Mouse (Mus musculus) heart, postnatal 14 days (tissue): ENCODE data around the gene Slc6a3. TPM values are rescaled to one million over a fixed set of nuclear protein-coding genes. Genes with fewer than 3 reads are reported as not detected.

ENCODE experiments used
- DNase-seq, 2 experiments: peaks; one replicate each; pipeline ENCODE4 v3.0.0; 2021 to 2022
- intact Hi-C: fragments of 180-260 bp; cut with DNase I; formaldehyde crosslinking; loops from one replicate; pipeline ENCODE4 v1.15.1; 2025
- long read RNA-seq, 2 experiments: library from polyadenylated mRNA; stranded (forward); transcript quantifications; one replicate each; pipeline ENCODE4 v2.0.0; 2021
- total RNA-seq, 2 experiments: library from RNA; stranded (reverse); gene quantifications; 2 replicates each; pipeline ENCODE4 v1.2.3; 2021

Slc6a3 gene
- total RNA-seq: not detected
- long read RNA-seq, experiment 1: 0 reads
- long read RNA-seq, experiment 2: 0 reads

- peak; percentile 18 to 35 for DNase-seq
- intact Hi-C loops: no loop called here
Measured at GRCm38 (mm10) chr13:73536403-73536821, at the start of gene Slc6a3. Slc6a3 (plus strand) TSS chr13:73536747.

- intact Hi-C loops: no loop called here
- no peak for DNase-seq
Measured at GRCm38 (mm10) chr13:73488105-73488504, 48.4 kb upstream of the Slc6a3 start.

- DNase-seq: no peak
- intact Hi-C loops: no loop called here
Measured at GRCm38 (mm10) chr13:73488707-73489106, 47.8 kb upstream of the Slc6a3 start.

GRCm38 (mm10) chr13:73489986-73490385 lies 46.6 kb upstream of the Slc6a3 start:
- DNase-seq: no peak
- intact Hi-C loops: no loop called here

GRCm38 (mm10) chr13:73490564-73491170 lies 45.9 kb upstream of the Slc6a3 start:
- DNase-seq: no peak
- intact Hi-C loops: no loop called here

GRCm38 (mm10) chr13:73493183-73493582 lies 43.4 kb upstream of the Slc6a3 start:
- no peak for DNase-seq
- intact Hi-C loops: no loop called here

- intact Hi-C loops: no loop called here
Measured at GRCm38 (mm10) chr13:73494528-73494927, 42.0 kb upstream of the Slc6a3 start.

GRCm38 (mm10) chr13:73496137-73496536 lies 40.4 kb upstream of the Slc6a3 start:
- intact Hi-C loops: no loop called here
- no peak for DNase-seq

More at GRCm38 (mm10) chr13:73494528-73494927, 42.0 kb upstream of the Slc6a3 start:
- no peak for DNase-seq

- intact Hi-C loops: no loop called here
- DNase-seq: no peak
Measured at GRCm38 (mm10) chr13:73499893-73500604, 36.5 kb upstream of the Slc6a3 start.

- intact Hi-C loops: no loop called here
- DNase-seq: peak in 1 of 2 experiments; percentile 31
Measured at GRCm38 (mm10) chr13:73502719-73503118, 33.8 kb upstream of the Slc6a3 start.

- DNase-seq: peak; percentile 81 to 88
- intact Hi-C loops: loop anchor here (1.0 kb wide), 1 partner anchor 80 kb away; no protein-coding TSS in a partner anchor
Measured at GRCm38 (mm10) chr13:73505686-73506467, 30.7 kb upstream of the Slc6a3 start.

GRCm38 (mm10) chr13:73508817-73509550 lies 27.6 kb upstream of the Slc6a3 start:
- DNase-seq: no peak
- intact Hi-C loops: no loop called here

- DNase-seq: no peak
Measured at GRCm38 (mm10) chr13:73509869-73510268, 26.7 kb upstream of the Slc6a3 start.

GRCm38 (mm10) chr13:73512776-73513673 lies 23.5 kb upstream of the Slc6a3 start:
- DNase-seq: peak; percentile 70 to 85
- intact Hi-C loops: loop anchor here (1.0 to 5.0 kb wide), 4 partner anchors 114 to 394 kb away; partner anchors contain the start of gene Tert

More at GRCm38 (mm10) chr13:73509869-73510268, 26.7 kb upstream of the Slc6a3 start:
- intact Hi-C loops: loop anchor here (5.0 kb wide), 3 partner anchors 117 to 397 kb away; partner anchors contain the start of gene Tert

- intact Hi-C loops: no loop called here
- no peak for DNase-seq
Measured at GRCm38 (mm10) chr13:73516886-73517285, 19.7 kb upstream of the Slc6a3 start.

GRCm38 (mm10) chr13:73533716-73534115 lies 2.8 kb upstream of the Slc6a3 start:
- intact Hi-C loops: no loop called here
- DNase-seq: no peak

GRCm38 (mm10) chr13:73535287-73535686 lies 1.3 kb upstream of the Slc6a3 start:
- intact Hi-C loops: no loop called here

GRCm38 (mm10) chr13:73536824-73537223 lies 277 bp downstream of the Slc6a3 start:
- no peak for DNase-seq
- intact Hi-C loops: no loop called here

More at GRCm38 (mm10) chr13:73535287-73535686, 1.3 kb upstream of the Slc6a3 start:
- no peak for DNase-seq

GRCm38 (mm10) chr13:73564201-73564600 lies 27.7 kb downstream of the Slc6a3 start:
- no peak for DNase-seq
- intact Hi-C loops: no loop called here
